In genomic region chr1:88575917-88576669, GRCm38 (mm10) we compare ENCODE assay signal across 8 mouse cellular contexts.
DNase-seq lines count a peak whose midpoint lies in the region.

No protein-coding gene starts in this region.

- intact Hi-C loops in heart, postnatal 36 days (cut with DNase I) = no loop called here

- peak; percentile 54 for DNase-seq in layer of hippocampus, adult 9-11 months
- no peak for DNase-seq in layer of hippocampus, postnatal 14 days (ENCODE audit: low spot score in 2 of 2)
- peak; percentile 24 to 38 for DNase-seq in heart, postnatal 36 days
- peak; percentile 31 to 48 for DNase-seq in lung, postnatal 4 days
- DNase-seq in thymus, postnatal 4 days = peak; percentile 65
- no peak for DNase-seq in ovary, postnatal 36 days (ENCODE audit: low spot score)
- no peak for DNase-seq in urinary bladder, postnatal 14 days (ENCODE audit: low spot score)
- no peak for DNase-seq in adrenal gland, postnatal 25 days

Comparison
In these comparisons a context has a peak if more than half of its experiments do, and no peak if none do; other contexts are left out.
1. DNase-seq: peak in layer of hippocampus, adult 9-11 months (single experiment), heart, postnatal 36 days (2 of 2), lung, postnatal 4 days (2 of 2) and thymus, postnatal 4 days (single experiment); none in layer of hippocampus, postnatal 14 days (0 of 2), ovary, postnatal 36 days (single experiment), urinary bladder, postnatal 14 days (single experiment) and adrenal gland, postnatal 25 days (single experiment).